In the genomic region with DNA sequence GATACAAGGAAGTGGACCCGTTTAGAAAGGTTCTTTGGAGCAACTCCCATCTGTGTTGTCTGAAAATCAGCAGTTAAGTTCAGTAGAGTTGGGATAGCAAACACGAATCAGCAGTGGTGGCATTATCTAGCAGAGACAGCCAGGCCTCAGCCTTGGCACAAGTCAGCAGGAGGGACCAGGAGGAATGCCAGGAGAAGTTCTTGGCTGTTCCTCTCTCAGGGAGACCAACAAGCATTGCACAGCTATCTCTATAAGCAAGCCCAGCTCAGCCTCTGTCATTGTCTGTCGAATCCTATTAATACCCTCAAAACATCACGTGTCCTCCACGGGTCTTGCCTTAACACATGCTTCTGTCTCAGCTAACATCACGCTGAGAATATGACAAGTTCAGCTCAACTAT, we compare ENCODE assay signal across 21 mouse cellular contexts.
A peak's percentile ranks its signal among the peaks of the same experiment; 100 is the strongest.
DNase-seq lines count a peak whose midpoint lies in the region; ATAC-seq and TF ChIP-seq lines count a peak whose summit lies in the region.
"Had no signal": no experiment of that assay in that cellular context is flagged by ENCODE, and none has a peak within 500 bp of the region (broad histone marks: within the 10 kb centered on the region; RNA-seq: fewer than 3 reads in every experiment).

No protein-coding gene starts in this region.

- H3K4me2 ChIP-seq in forebrain, postnatal 0 days (ENCODE audit: low read depth) = no peak overlapping the region
- no peak overlapping the region for H3K4me2 ChIP-seq in hindbrain, embryonic 14.5 days (replicated peaks)
- H3K4me2 ChIP-seq: forebrain, embryonic 15.5 days; hindbrain, embryonic 12.5 days; kidney, embryonic 15.5 days; midbrain, embryonic 11.5 days; neural tube, embryonic 15.5 days had no signal

- TF ChIP-seq EP300 in heart, adult 2 months (IDR thresholded peaks at IDR 0.05; ENCODE audit: insufficient read depth, low read depth, low read length) = 0 out of 2 replicates have a peak, but pooled peaks have one; percentile 18

- TF ChIP-seq CTCF in forebrain, postnatal 0 days (IDR thresholded peaks at IDR 0.05; ENCODE audit: low read depth) = no peak
- TF ChIP-seq CTCF in cerebellum, adult 2 months (IDR thresholded peaks at IDR 0.05; ENCODE audit: borderline replicate concordance, insufficient read depth, low read depth, low read length) = no peak
- no peak for TF ChIP-seq CTCF in heart, adult 2 months (IDR thresholded peaks at IDR 0.05)

- ATAC-seq in forebrain, postnatal 0 days = no peak
- ATAC-seq in hindbrain, embryonic 14.5 days (ENCODE audit: low FRiP score) = no peak
- ATAC-seq: forebrain, embryonic 15.5 days had no signal

- no peaks in the 10 kb centered on the region for H3K27me3 ChIP-seq in forebrain, embryonic 10.5 days (ENCODE audit: poor library complexity, severe bottlenecking)
- H3K27me3 ChIP-seq in forebrain, postnatal 0 days (ENCODE audit: insufficient read depth, low read length) = no peaks in the 10 kb centered on the region
- no peaks in the 10 kb centered on the region; the same call in 1 of the 2 replicates for H3K27me3 ChIP-seq in cerebellum, adult 2 months (ENCODE audit: control insufficient read depth, insufficient read depth, low read length)
- no peaks in the 10 kb centered on the region for H3K27me3 ChIP-seq in heart, adult 2 months (ENCODE audit: control insufficient read depth, insufficient read depth, low read length)
- H3K27me3 ChIP-seq in hindbrain, embryonic 14.5 days (ENCODE audit: control insufficient read depth, insufficient read depth, low read length) = no peaks in the 10 kb centered on the region
- H3K27me3 ChIP-seq: CH12.LX; forebrain, embryonic 15.5 days; hindbrain, embryonic 12.5 days; kidney, embryonic 15.5 days; neural tube, embryonic 15.5 days had no signal

- 91% methylated on average over 6 of the region's 6 CpGs for WGBS in forebrain, embryonic 10.5 days
- WGBS in forebrain, postnatal 0 days = 92% methylated on average over 6 of the region's 6 CpGs
- WGBS in cerebellum, adult 2 months = 22% methylated on average over 6 of the region's 6 CpGs
- whole genome bisulfite sequencing in heart, adult 2 months = 54% methylated on average over 6 of the region's 6 CpGs
- 94% methylated on average over 6 of the region's 6 CpGs for WGBS in hindbrain, embryonic 14.5 days

- TF ChIP-seq POLR2A in cerebellum, adult 2 months (IDR thresholded peaks at IDR 0.05; ENCODE audit: borderline replicate concordance, insufficient read depth, low read length) = no peak
- no peak for TF ChIP-seq POLR2A in heart, adult 2 months (IDR thresholded peaks at IDR 0.05; ENCODE audit: insufficient read depth, low read depth, low read length)

- H3K27ac ChIP-seq in forebrain, embryonic 10.5 days = no peak overlapping the region
- H3K27ac ChIP-seq in forebrain, postnatal 0 days (ENCODE audit: low read depth, low read length) = no peak overlapping the region
- no peak overlapping the region for H3K27ac ChIP-seq in cerebellum, adult 2 months (ENCODE audit: insufficient read depth, low read length)
- peak overlapping the region; percentile 20; the same call in 1 of the 2 replicates for H3K27ac ChIP-seq in heart, adult 2 months
- H3K27ac ChIP-seq in hindbrain, embryonic 14.5 days = no peak overlapping the region
- H3K27ac ChIP-seq: forebrain, embryonic 15.5 days; hindbrain, embryonic 12.5 days; kidney, embryonic 15.5 days; neural tube, embryonic 15.5 days had no signal

- H3K79me2 ChIP-seq in heart, adult 2 months (replicated peaks; ENCODE audit: control insufficient read depth, insufficient read depth, low read length) = no peaks in the 10 kb centered on the region

- H3K9me3 ChIP-seq in forebrain, embryonic 10.5 days = peaks cover 4% of the 10 kb centered on the region; the same call in 1 of the 2 replicates
- no peaks in the 10 kb centered on the region for H3K9me3 ChIP-seq in forebrain, postnatal 0 days (ENCODE audit: low read length)
- no peaks in the 10 kb centered on the region for H3K9me3 ChIP-seq in hindbrain, embryonic 14.5 days (ENCODE audit: control insufficient read depth, low read length)
- H3K9me3 ChIP-seq: forebrain, embryonic 15.5 days; hindbrain, embryonic 12.5 days; kidney, embryonic 15.5 days; neural tube, embryonic 15.5 days had no signal

- intact Hi-C loops in heart, adult 2 months (cut with DNase I) = loop anchor here (10.0 kb wide), 1 partner anchor 603 kb away; no protein-coding TSS in a partner anchor
- intact Hi-C loops in heart, postnatal 36 days (cut with DNase I) = loop anchor here (5.0 kb wide), 1 partner anchor 60 kb away; no protein-coding TSS in a partner anchor

- no peak overlapping the region for H3K4me3 ChIP-seq in forebrain, embryonic 10.5 days
- no peak overlapping the region for H3K4me3 ChIP-seq in forebrain, postnatal 0 days (ENCODE audit: low read depth, low read length)
- H3K4me3 ChIP-seq in cerebellum, adult 2 months (replicated peaks; ENCODE audit: insufficient read depth, low read depth, low read length) = no peak overlapping the region
- H3K4me3 ChIP-seq in heart, adult 2 months = no peak overlapping the region
- H3K4me3 ChIP-seq in hindbrain, embryonic 14.5 days (replicated peaks; ENCODE audit: low read length) = no peak overlapping the region
- H3K4me3 ChIP-seq: erythroblast, embryonic 14.5 days; forebrain, embryonic 15.5 days; hindbrain, embryonic 12.5 days; kidney, embryonic 15.5 days; myocyte; neural tube, embryonic 15.5 days had no signal

- peak; percentile 6 for DNase-seq in forebrain, embryonic 10.5 days (ENCODE audit: extremely low spot score, low spot score)
- no peak for DNase-seq in forebrain, postnatal 0 days
- peak; percentile 28 to 59 for DNase-seq in cerebellum, adult 2 months
- DNase-seq in heart, adult 2 months = peak; percentile 34 to 75
- peak; percentile 24 to 43 for DNase-seq in heart, postnatal 36 days
- DNase-seq in spleen, postnatal 36 days (ENCODE audit: low spot score in 2 of 2) = no peak
- no peak for DNase-seq in urinary bladder, postnatal 36 days (ENCODE audit: low spot score in 2 of 2)
- no peak for DNase-seq in hindbrain, embryonic 14.5 days (ENCODE audit: low spot score)
- DNase-seq: liver; lung, adult 18-20 months; lung, postnatal 4 days; retina, postnatal 1 day; thymus, adult 18-20 months had no signal

- peaks cover 7% of the 10 kb centered on the region; the same call in 1 of the 2 replicates for H3K4me1 ChIP-seq in forebrain, embryonic 10.5 days
- H3K4me1 ChIP-seq in forebrain, postnatal 0 days (ENCODE audit: insufficient read depth) = no peaks in the 10 kb centered on the region
- 0 out of 2 replicates have a peak, but pooled peaks cover 4% of the 10 kb centered on the region for H3K4me1 ChIP-seq in cerebellum, adult 2 months (ENCODE audit: control insufficient read depth, insufficient read depth, low read length)
- no peaks in the 10 kb centered on the region for H3K4me1 ChIP-seq in heart, adult 2 months (ENCODE audit: control insufficient read depth, insufficient read depth, low read length)
- no peaks in the 10 kb centered on the region for H3K4me1 ChIP-seq in hindbrain, embryonic 14.5 days (replicated peaks; ENCODE audit: control insufficient read depth, insufficient read depth, low read length)
- H3K4me1 ChIP-seq: forebrain, embryonic 15.5 days; hindbrain, embryonic 12.5 days; kidney, embryonic 15.5 days; neural tube, embryonic 15.5 days had no signal

- H3K9ac ChIP-seq in forebrain, postnatal 0 days = no peak overlapping the region
- H3K9ac ChIP-seq in heart, adult 2 months (ENCODE audit: low read depth, low read length) = no peak overlapping the region
- H3K9ac ChIP-seq in hindbrain, embryonic 14.5 days = no peak overlapping the region
- H3K9ac ChIP-seq: forebrain, embryonic 15.5 days; hindbrain, embryonic 12.5 days; kidney, embryonic 15.5 days; neural tube, embryonic 15.5 days had no signal

- no peaks in the 10 kb centered on the region for H3K36me3 ChIP-seq in forebrain, embryonic 10.5 days (replicated peaks)
- no peaks in the 10 kb centered on the region for H3K36me3 ChIP-seq in forebrain, postnatal 0 days (ENCODE audit: insufficient read depth)
- H3K36me3 ChIP-seq in heart, adult 2 months (ENCODE audit: control insufficient read depth, insufficient read depth, low read length) = no peaks in the 10 kb centered on the region
- H3K36me3 ChIP-seq in hindbrain, embryonic 14.5 days (replicated peaks; ENCODE audit: control insufficient read depth, insufficient read depth) = no peaks in the 10 kb centered on the region
- H3K36me3 ChIP-seq: forebrain, embryonic 15.5 days; hindbrain, embryonic 12.5 days; kidney, embryonic 15.5 days; neural tube, embryonic 15.5 days had no signal

Comparison
In these comparisons a context has a peak if more than half of its experiments do, and no peak if none do; other contexts are left out.
1. DNase-seq: peak in forebrain, embryonic 10.5 days (single experiment), cerebellum, adult 2 months (2 of 2), heart, adult 2 months (2 of 2) and heart, postnatal 36 days (2 of 2); none in forebrain, postnatal 0 days (single experiment), spleen, postnatal 36 days (0 of 2), urinary bladder, postnatal 36 days (0 of 2) and hindbrain, embryonic 14.5 days (single experiment).